Mouse (Mus musculus) gastrocnemius, adult 2 months (tissue): ENCODE measurements at regions not wholly inside any gene's neighbourhood (a gene's known extent, or its start where the extent isn't known, plus 50 kb on each side); places are given as distances from the start of the nearest gene placed in this dataset.
A peak's percentile ranks its signal among the peaks of the same experiment; 100 is the strongest.

ENCODE experiments used
- DNase-seq: peaks from one replicate; pipeline ENCODE4 v3.0.0; 2022
- H3K27ac ChIP-seq: fragments of 200-600 bp; 2 replicates; pipeline ENCODE4 v1.8.1; 2022; ENCODE audit warnings: mild to moderate bottlenecking
- H3K4me3 ChIP-seq: fragments of 200-600 bp; 2 replicates; pipeline ENCODE4 v1.8.1; 2022; ENCODE audit warnings: mild to moderate bottlenecking, moderate library complexity
- CTCF ChIP-seq: fragments of 200-600 bp; IDR thresholded peaks from 2 replicates; pipeline ENCODE4 v1.8.1; 2022; ENCODE audit warnings: antibody characterized with exemption, mild to moderate bottlenecking, moderate library complexity
- intact Hi-C: fragments of 180-260 bp; cut with DNase I; formaldehyde crosslinking; loops from one replicate; pipeline ENCODE4 v1.15.1; 2025

GRCm38 (mm10) chr8:34691776-34692175, 580.2 kb upstream of the Gm10131 start:
- DNase-seq = no peak
- H3K4me3 ChIP-seq = no peak overlapping the region
- intact Hi-C loops = no loop called here
- TF ChIP-seq CTCF = no peak
- no peak overlapping the region for H3K27ac ChIP-seq

- Histone ChIP-seq H3K4me3 (peak overlapping the region; percentile 57), H3K27ac (no peak overlapping the region)
- no peak for DNase-seq
- intact Hi-C loops = no loop called here
- TF ChIP-seq CTCF = no peak
Measured at GRCm38 (mm10) chr8:34689825-34690493, 578.4 kb upstream of the Gm10131 start.

GRCm38 (mm10) chr8:34689049-34689824, 577.7 kb upstream of the Gm10131 start:
- TF ChIP-seq CTCF = no peak
- intact Hi-C loops = no loop called here
- no peak for DNase-seq
- Histone ChIP-seq H3K27ac (no peak overlapping the region), H3K4me3 (peak overlapping the region; percentile 57)

GRCm38 (mm10) chr8:34688396-34689048, 577.0 kb upstream of the Gm10131 start:
- TF ChIP-seq CTCF = no peak

GRCm38 (mm10) chr8:34686371-34686770, 574.8 kb upstream of the Gm10131 start:
- DNase-seq = no peak
- intact Hi-C loops = no loop called here

More at GRCm38 (mm10) chr8:34688396-34689048, 577.0 kb upstream of the Gm10131 start:
- intact Hi-C loops = no loop called here
- Histone ChIP-seq H3K4me3 (peak overlapping the region; percentile 57), H3K27ac (no peak overlapping the region)
- no peak for DNase-seq

GRCm38 (mm10) chr8:34684683-34685082, 573.1 kb upstream of the Gm10131 start:
- DNase-seq = no peak
- H3K27ac ChIP-seq = no peak overlapping the region
- intact Hi-C loops = no loop called here
- TF ChIP-seq CTCF = no peak
- no peak overlapping the region for H3K4me3 ChIP-seq

More at GRCm38 (mm10) chr8:34686371-34686770, 574.8 kb upstream of the Gm10131 start:
- Histone ChIP-seq H3K4me3 (no peak overlapping the region), H3K27ac (no peak overlapping the region)
- no peak for TF ChIP-seq CTCF

- intact Hi-C loops = no loop called here
- no peak for DNase-seq
- TF ChIP-seq CTCF = no peak
- H3K27ac ChIP-seq = no peak overlapping the region
- H3K4me3 ChIP-seq = no peak overlapping the region
Measured at GRCm38 (mm10) chr8:34683173-34683572, 571.6 kb upstream of the Gm10131 start.

- Histone ChIP-seq H3K4me3 (no peak overlapping the region), H3K27ac (no peak overlapping the region)
- DNase-seq = no peak
- intact Hi-C loops = no loop called here
- no peak for TF ChIP-seq CTCF
Measured at GRCm38 (mm10) chr8:34682221-34682620, 570.7 kb upstream of the Gm10131 start.

- Histone ChIP-seq H3K27ac (no peak overlapping the region), H3K4me3 (peak overlapping the region; percentile 49)
- intact Hi-C loops = no loop called here
- DNase-seq = peak; percentile 56
- TF ChIP-seq CTCF = no peak
Measured at GRCm38 (mm10) chr8:34679565-34680291, 568.2 kb upstream of the Gm10131 start.

GRCm38 (mm10) chr8:34678879-34679278, 567.3 kb upstream of the Gm10131 start:
- no peak overlapping the region for H3K4me3 ChIP-seq
- no peak for TF ChIP-seq CTCF
- H3K27ac ChIP-seq = no peak overlapping the region
- intact Hi-C loops = no loop called here
- DNase-seq = no peak

GRCm38 (mm10) chr8:34671716-34672115, 560.2 kb upstream of the Gm10131 start:
- no peak overlapping the region for H3K27ac ChIP-seq
- no peak for DNase-seq
- TF ChIP-seq CTCF = no peak
- H3K4me3 ChIP-seq = no peak overlapping the region
- intact Hi-C loops = no loop called here

- no peak overlapping the region for H3K27ac ChIP-seq
- H3K4me3 ChIP-seq = no peak overlapping the region
- DNase-seq = no peak
- TF ChIP-seq CTCF = no peak
- intact Hi-C loops = no loop called here
Measured at GRCm38 (mm10) chr8:34670930-34671715, 559.6 kb upstream of the Gm10131 start.
